Mouse (Mus musculus) testis, adult 2 months (tissue): ENCODE measurements at regions not wholly inside any gene's neighbourhood (a gene's known extent, or its start where the extent isn't known, plus 50 kb on each side); places are given as distances from the start of the nearest gene placed in this dataset.

Experiments
- CTCF ChIP-seq: fragments of 200-500 bp; IDR thresholded peaks from 2 replicates; pipeline ENCODE4 v1.5.1; 2012; ENCODE audit warnings: low read depth, mild to moderate bottlenecking, inconsistent platforms, low read length, moderate library complexity; ENCODE audit not compliant: control insufficient read depth, insufficient read depth, insufficient replicate concordance
- POLR2A ChIP-seq: fragments of 200-500 bp; IDR thresholded peaks from 2 replicates; pipeline ENCODE4 v1.6.1; 2012; ENCODE audit warnings: low read depth, mild to moderate bottlenecking, inconsistent platforms, low read length, moderate library complexity; ENCODE audit not compliant: control insufficient read depth

GRCm38 (mm10) chr15:59866701-59867100 is 149.7 kb downstream of the 4933412E24Rik start:
- no peak for TF ChIP-seq CTCF
- TF ChIP-seq POLR2A: no peak
